Mouse (Mus musculus) naive thymus-derived CD4-positive, alpha-beta T cell, adult 2 months (primary cell): ENCODE measurements around the gene Camkk1.

ENCODE experiments used
- DNase-seq: peaks from one replicate; pipeline ENCODE4 v3.0.0-alpha.2; 2011; ENCODE audit warnings: low read depth

The Camkk1 gene

DNA sequence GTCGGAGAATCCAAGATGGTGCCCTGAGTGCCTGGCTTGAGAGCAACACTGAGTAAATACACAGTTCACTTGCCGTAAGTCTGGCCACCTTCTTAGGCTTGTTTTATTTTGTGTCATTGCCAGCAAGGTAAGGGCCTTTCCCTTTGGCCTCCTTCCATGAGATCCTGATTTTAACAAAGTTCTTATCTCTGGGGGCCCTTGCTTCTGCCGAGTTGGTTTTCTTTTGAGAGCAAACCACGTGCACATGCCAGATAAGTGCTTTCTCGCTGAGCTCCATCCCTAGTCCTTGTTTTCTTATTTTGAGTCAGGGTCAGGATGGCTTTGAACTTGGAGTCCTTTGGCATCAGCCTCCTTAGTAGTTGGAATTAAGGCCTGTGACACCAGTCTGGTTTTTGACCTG is 38.9 kb downstream of the Camkk1 start:
- no peak for DNase-seq

DNA sequence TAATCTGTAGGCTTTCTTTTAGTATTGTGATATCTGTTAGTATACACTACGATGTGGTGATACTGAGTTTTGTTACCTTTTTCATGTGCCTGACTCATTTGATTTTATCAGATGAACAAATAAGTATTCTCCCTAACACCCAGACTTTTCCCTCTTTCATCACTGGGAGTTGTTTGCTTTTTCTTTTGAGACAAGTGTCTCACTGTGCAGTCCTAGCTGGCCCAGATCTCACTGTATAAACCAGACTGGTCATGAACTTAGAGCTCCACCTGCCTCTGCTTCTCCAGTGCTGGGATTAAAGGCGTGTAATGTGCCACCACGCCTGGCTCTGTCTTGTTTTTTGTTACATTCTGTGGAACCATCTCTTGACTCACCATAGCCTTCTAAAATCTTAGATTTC is 40.8 kb downstream of the Camkk1 start:
- DNase-seq, result no peak

DNA sequence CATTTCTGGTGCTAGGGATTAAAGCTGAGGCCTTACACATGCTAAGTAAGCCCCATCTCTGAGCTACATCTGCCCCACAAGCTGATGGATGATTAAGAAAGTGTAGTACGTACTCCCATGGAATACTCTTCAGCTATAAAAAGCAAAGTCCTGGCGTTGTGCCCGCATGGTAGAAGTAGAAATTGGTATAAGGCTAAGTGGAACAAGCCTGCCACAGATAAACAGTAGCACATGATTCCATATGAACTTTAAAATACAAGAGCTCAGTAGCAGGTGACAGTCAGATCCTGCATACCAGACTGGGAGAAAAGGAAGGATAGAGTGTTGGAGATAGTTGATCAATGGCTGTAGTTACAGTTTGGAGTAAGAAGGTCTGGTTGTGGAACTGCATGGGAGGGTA is 42.6 kb downstream of the Camkk1 start:
- DNase-seq, result no peak

DNA sequence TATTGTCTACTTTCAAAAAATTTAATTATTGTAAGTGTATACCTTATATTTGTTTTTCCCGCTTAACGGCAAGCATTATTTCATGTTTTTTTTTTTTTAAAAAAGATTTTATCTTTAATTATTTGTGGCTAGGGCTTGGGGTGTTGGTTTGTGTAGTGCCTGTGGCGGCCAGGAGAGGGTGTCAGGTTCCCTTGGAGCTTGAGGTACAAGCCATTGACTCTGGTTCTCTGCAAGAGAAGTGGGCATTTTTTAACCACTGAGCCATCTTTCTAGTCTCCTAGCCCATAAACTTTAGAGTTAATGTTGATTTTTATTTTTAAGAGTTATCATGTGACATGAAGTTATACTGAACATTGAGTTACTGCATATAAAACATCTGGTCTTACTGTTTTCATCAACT is 53.0 kb downstream of the Camkk1 start:
- DNase-seq, result peak; percentile 65

DNA sequence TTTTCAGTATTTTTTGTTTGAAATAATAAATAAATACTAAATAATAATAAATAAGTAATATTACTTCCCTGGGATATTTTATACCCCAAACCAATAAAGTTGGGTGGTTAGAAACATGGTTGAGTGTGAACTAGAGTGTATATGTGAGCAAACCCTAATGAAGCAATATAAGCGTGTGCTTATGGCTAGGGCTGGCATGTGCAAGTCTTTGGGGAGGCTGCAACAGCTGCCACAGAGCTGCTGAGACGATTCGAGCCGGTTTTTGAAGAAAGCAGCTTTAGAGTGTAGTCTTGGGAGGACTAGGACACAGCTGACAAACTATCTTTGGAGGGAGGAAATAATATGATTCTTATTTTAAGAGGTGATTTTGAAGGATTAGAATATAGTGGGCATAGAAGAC is 57.5 kb downstream of the Camkk1 start:
- DNase-seq, result no peak

DNA sequence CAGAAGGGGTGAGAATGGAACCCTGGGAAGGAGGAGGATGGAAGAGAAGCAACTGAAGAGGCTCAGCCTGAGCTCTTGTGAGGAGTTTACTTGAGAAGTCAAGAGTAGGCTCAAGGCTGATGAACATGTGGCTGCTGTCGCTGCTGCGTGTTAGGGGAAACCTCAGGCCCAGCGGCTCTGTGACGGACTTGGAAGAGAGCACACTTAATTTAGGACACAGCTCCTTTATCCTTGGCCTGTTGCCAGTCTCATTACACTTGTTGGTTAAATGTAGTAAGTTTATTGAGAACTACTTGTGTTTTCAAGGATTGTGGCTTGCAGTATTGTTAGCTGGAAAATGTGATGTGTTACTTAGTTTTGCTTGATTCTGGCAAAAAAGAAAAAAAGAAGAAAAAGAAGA is 57.9 kb downstream of the Camkk1 start:
- DNase-seq, result no peak

DNA sequence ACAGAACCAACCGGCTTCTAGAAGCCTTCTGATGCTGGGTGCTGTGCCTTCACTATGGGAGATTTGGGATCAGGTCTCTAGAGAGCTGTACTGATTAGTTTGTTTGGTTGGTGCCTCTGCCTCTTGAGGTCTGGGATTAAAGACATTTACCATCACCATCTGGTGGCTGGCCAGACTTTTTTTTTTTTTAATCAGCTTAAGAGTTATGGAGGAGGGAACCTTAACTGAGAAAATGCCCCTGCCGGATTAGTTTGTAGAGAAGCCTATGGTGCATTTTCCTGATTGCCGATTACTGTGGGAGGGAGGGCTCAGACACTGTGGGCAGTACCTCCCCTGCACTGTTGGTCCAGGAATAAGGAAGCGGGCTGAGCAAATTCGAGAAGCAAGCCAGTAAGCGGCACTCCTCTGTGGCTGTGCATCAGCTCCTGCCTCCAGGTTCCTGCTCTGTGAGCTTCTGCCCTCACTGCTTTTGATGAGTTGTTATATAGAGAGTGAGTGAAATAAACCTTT is 58.5 kb downstream of the Camkk1 start:
- no peak for DNase-seq

DNA sequence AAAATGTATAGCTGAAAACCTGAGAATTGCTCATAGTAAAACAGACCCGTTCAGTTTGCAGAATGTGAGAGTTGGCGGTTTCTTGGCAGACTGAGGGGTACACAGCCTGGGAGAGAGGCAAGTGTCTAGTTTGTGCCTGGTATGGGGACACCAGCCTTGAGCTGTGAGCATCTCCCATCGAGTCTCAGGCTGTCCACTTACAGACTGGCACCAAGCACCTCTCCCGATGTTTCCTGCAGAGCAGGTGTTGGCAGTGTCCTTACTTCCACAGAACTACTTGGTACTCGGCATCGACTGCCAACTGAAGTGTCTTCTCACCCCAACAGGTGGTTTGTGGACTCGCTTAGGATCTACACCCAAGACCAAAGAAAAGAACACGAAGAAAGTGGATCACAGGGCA is 59.8 kb downstream of the Camkk1 start:
- no peak for DNase-seq

DNA sequence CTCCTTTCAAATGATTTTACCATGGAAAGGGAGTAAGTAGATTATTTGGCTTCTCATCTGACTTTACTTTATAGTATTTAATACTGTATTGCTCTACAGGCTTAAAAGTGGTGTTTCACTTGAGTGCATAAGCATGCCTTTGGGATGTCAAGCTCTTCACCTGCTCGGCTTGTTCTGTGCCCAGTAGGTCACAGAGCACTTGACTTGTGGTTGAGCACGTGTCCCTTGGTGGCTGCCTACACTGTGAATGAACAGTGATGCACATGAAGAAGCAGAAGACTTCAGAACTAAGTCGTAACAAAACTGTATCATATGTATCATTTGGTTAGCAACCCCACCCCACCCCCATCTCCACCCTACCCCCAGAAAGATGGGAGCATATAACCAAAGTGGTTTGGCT is 61.5 kb downstream of the Camkk1 start:
- DNase-seq, result no peak

DNA sequence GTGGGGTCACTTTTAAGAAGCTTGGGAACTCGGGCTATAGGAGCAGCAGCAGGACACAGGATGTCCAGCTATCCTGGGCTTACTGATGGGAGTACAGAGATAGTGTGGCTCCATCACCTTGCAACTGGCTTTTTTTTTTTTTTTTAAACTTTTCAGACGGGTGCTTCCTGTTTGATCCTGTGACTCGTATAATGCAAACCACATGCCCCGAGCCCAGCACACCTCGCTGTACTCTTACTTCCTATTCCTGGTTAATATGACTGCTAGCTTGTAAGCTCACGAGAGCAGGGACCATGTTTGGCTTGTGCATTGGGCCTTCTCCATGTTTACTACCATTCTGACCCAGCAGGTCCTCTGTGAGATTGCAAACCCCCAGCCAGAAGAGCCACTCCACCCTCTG is 65.5 kb downstream of the Camkk1 start:
- DNase-seq, result peak; percentile 59

DNA sequence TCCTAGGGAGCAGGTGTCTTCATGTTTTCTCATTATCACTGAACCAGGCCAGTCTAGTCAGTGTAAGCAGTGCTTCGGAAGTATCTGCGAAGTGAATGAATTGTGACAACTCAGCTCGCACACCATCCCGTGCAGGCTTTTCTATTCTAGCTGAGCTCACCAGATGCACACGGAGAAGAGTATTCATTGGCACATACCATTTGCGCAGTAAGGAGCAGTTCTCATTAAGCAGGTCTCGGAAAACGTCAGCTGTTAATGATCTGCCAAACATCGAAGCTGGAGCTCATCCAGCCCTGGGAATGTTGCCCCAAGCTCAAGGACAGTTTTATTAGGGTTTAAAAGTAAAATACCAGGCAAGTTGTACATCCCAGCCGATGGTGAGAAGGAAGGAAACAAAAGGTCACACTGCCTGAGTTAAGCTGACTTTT is 66.0 kb downstream of the Camkk1 start:
- no peak for DNase-seq

DNA sequence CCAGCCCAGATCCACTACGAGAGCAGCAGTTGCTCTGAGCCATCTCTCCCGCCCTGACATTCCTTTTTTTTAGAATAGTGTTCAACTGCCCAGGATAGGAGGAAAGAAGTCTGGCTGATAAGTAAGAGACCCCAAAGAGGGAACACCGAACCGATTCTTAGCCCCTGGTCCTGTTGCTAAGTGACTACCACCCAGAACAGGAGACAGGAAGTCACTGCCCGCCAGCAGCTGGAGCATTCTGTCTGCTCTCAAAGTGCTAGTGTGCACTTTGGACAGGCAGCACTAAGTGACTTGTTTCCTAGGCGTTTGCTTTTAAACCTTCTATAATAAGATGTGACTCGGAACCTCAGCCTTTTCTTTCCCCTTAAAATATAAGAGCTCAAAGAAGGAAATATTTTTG is 66.6 kb downstream of the Camkk1 start:
- peak; percentile 43 for DNase-seq

DNA sequence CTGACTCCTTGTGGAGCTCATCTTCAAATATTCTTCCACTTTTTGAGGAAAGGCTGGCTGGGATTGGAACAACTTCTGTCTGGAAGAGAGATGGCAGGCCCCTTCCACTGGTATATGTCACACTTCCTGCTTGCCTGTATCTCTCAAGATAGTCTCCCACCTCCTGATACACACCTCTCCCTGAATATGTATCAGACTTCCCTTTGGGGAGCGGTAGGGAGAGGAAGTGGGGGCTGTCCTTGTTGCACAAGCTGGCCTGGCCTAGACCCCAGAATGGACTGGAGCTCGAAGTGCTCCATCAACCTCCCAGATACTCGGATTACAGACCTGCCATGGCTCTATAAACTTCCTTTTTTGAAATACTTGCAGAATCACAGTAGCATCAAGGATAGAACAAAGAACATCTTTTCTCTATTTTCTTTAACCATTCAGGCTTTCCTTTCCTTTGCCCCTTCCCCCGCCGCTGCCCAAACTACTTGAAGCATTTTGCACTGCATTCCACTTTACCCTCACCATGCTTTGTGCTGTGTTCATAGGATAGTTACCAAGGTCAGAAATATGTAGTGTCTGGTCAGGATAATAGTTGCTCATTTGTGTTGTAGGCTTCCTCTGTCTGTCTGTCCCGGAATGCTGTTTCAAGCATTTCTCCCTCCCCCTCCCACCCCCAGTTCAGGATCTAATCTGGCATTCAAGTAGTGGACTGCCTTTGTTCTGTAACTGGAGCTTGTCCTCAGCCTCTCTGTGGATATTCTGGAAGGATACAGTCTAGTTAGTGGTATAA is 69.1 kb downstream of the Camkk1 start:
- DNase-seq, result no peak

DNA sequence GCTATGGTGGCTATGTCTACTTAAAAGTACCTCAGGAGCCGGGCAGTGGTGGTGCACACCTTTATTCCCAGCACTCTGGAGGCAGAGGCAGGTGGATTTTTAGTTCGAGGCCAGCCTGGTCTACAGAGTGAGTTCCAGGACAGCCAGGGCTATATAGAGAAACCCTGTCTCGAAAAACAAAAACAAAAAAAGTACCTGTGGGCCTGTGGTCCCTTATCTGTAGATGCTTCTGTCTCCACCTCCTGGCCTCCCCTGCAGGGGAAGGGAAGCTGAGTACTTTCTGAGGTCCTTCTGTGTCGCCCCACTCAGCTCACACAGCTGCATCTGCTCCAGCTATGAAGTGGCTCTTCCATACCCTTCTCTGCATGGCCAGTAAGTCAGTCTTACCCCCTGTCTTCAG is 71.5 kb downstream of the Camkk1 start, which contains the start of gene Itgae:
Itgae (plus strand) TSS at position 301 of the 400 bp plus-strand sequence.
- no peak for DNase-seq

DNA sequence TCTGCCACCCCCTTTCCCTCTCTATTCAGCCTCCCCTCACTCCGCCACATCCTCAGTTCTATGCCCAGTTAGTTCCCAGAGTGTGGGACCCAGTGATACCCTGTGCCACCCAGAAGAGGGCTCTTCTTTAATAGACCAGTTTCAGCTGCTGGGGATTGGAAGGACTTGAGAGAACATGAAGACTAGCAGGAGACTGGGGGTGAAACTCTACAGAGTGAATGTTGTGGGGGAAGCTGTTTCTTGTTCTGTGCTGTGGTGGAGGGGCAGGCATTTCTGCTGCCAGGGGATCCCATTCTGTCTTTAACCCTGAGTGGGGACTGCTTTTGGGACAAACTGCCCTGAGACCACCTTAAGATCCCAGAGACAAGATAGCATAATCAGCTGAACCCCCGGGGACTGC is 72.0 kb downstream of the Camkk1 start:
- DNase-seq, result no peak
